Mouse (Mus musculus): ENCODE results near the gene Taf11. TPM values are rescaled to one million over a fixed set of nuclear protein-coding genes. Genes with fewer than 3 reads are reported as not detected.

Taf11 gene
- total and polyA plus RNA-seq, 2 experiments from 2014 or later = 22.9 to 60.6 TPM

GRCm38 (mm10) chr17:27856798-27857648, 52.6 kb downstream of the Taf11 start:
- ATAC-seq = peak; percentile 67
- WGBS = 4% methylated on average over 51 of the region's 52 CpGs
- TF ChIP-seq CTCF (IDR thresholded peaks at IDR 0.05; ENCODE audit: low read depth) = no peak; the same call in 1 of the 2 replicates

GRCm38 (mm10) chr17:27856265-27856797, 53.3 kb downstream of the Taf11 start, which contains the start of gene Uhrf1bp1:
Gene Uhrf1bp1 (plus strand): TSS chr17:27856441.
- H3K9me3 ChIP-seq (ENCODE audit: low read length) = no peaks in the 10 kb centered on the region
- peak within 1 kb of the TSS; percentile 77 for H3K27ac ChIP-seq (ENCODE audit: low read depth, low read length)
- no peaks in the 10 kb centered on the region for H3K27me3 ChIP-seq (ENCODE audit: insufficient read depth, low read length)
- H3K9ac ChIP-seq = peak within 1 kb of the TSS; percentile 83
- no peak; the same call in none of the 2 replicates for TF ChIP-seq CTCF (IDR thresholded peaks at IDR 0.05; ENCODE audit: low read depth)
- DNase-seq (peak; percentile 86), ATAC-seq (peak; percentile 91)
- peak within 1 kb of the TSS; percentile 88 for H3K4me3 ChIP-seq (ENCODE audit: low read depth, low read length)
- H3K4me2 ChIP-seq (ENCODE audit: low read depth) = peak within 1 kb of the TSS; percentile 85
- peaks cover 13% of the 10 kb centered on the region for H3K36me3 ChIP-seq (ENCODE audit: insufficient read depth)
- WGBS = 4% methylated on average over 54 of the region's 54 CpGs
- H3K4me1 ChIP-seq (ENCODE audit: insufficient read depth) = peaks cover 17% of the 10 kb centered on the region

More at GRCm38 (mm10) chr17:27856798-27857648, 52.6 kb downstream of the Taf11 start:
- H3K4me1 ChIP-seq (ENCODE audit: insufficient read depth) = peaks cover 17% of the 10 kb centered on the region
- DNase-seq = peak; percentile 58
- peak overlapping the region; percentile 77 for H3K27ac ChIP-seq (ENCODE audit: low read depth, low read length)
- no peaks in the 10 kb centered on the region for H3K27me3 ChIP-seq (ENCODE audit: insufficient read depth, low read length)
- H3K9ac ChIP-seq = peak overlapping the region; percentile 83
- H3K9me3 ChIP-seq (ENCODE audit: low read length) = no peaks in the 10 kb centered on the region
- H3K4me2 ChIP-seq (ENCODE audit: low read depth) = peak overlapping the region; percentile 85
- peaks cover 12% of the 10 kb centered on the region for H3K36me3 ChIP-seq (ENCODE audit: insufficient read depth)
- peak overlapping the region; percentile 88 for H3K4me3 ChIP-seq (ENCODE audit: low read depth, low read length)

Other genes with a start within 250 kb of the Taf11 start
- gene Spdef, start 180.9 kb downstream of the Taf11 start, total RNA-seq (2014; rRNA removed) = 2.3 and 3.5 TPM in 2 replicates
- gene Spdef, start 180.9 kb downstream of the Taf11 start, polyA plus RNA-seq (2015; fragmentation: Nextera tagmentation; extraction: Ambion mirVana) = 1.5 and 2.3 TPM in 2 replicates
- 63.6 and 70.5 TPM in 2 replicates for gene D17Wsu92e, start 89.2 kb downstream of the Taf11 start, total RNA-seq (2014; rRNA removed)
- 8.6 and 9.4 TPM in 2 replicates for gene D17Wsu92e, start 89.2 kb downstream of the Taf11 start, polyA plus RNA-seq (2015; fragmentation: Nextera tagmentation; extraction: Ambion mirVana)
- 137 and 204 TPM in 2 replicates for gene Snrpc, start 71.7 kb downstream of the Taf11 start, total RNA-seq (2014; rRNA removed)
- 259 and 297 TPM in 2 replicates for gene Snrpc, start 71.7 kb downstream of the Taf11 start, polyA plus RNA-seq (2015; fragmentation: Nextera tagmentation; extraction: Ambion mirVana)
- 9.8 and 13.6 TPM in 2 replicates for gene Uhrf1bp1, start 53.4 kb downstream of the Taf11 start, total RNA-seq (2014; rRNA removed)
- gene Uhrf1bp1, start 53.4 kb downstream of the Taf11 start, polyA plus RNA-seq (2015; fragmentation: Nextera tagmentation; extraction: Ambion mirVana) = 2.1 and 2.6 TPM in 2 replicates
- gene Anks1, start 538 bp downstream of the Taf11 start, total RNA-seq (2014; rRNA removed) = 45.0 and 67.4 TPM in 2 replicates
- gene Anks1, start 538 bp downstream of the Taf11 start, polyA plus RNA-seq (2015; fragmentation: Nextera tagmentation; extraction: Ambion mirVana) = 16.8 and 21.1 TPM in 2 replicates
- gene Tcp11, start 170.8 kb upstream of the Taf11 start, total RNA-seq (2014; rRNA removed) = 4.3 and 7.2 TPM in 2 replicates
- 1.7 and 2.9 TPM in 2 replicates for gene Tcp11, start 170.8 kb upstream of the Taf11 start, polyA plus RNA-seq (2015; fragmentation: Nextera tagmentation; extraction: Ambion mirVana)
- 16.3 and 16.7 TPM in 2 replicates for gene Scube3, start 232.3 kb upstream of the Taf11 start, total RNA-seq (2014; rRNA removed)
- gene Scube3, start 232.3 kb upstream of the Taf11 start, polyA plus RNA-seq (2015; fragmentation: Nextera tagmentation; extraction: Ambion mirVana) = 3.1 and 3.2 TPM in 2 replicates